Comparison of ENCODE assay signal across 8 mouse cellular contexts in the genomic region with DNA sequence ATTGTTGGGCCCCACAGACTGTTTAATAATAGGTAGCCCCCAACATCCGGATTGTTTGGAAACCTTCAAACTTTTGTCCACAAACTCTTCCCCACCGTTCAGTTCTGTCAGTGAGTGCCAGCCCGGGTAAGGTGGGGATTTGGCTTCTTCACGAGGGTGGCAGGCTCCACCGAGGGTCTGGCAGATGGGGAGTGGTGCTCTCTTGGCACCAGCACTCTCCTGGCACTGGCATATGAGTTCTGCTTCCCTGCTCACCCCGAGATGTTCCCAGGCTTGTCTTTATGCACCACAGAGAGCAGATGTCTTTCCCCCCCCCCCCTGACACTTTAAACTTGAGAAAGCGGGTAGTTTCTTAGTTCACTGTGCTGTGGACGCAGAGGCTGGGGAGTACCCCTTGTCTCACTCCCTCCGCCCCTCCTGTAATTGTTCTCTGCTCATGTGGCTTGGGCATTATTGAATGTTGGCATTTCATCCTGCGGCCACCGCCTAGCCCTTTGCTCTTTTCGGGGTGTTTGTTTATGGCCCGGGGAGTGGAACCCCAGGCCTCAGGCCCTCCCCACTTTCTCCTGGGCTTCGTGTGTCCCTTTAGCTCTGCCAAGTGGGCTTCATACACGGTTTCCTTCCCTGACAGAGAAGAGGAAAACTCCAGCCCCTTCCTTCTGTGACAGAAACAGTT. TPM values are rescaled to one million over a fixed set of nuclear protein-coding genes. Genes with fewer than 3 reads are reported as not detected.
DNase-seq lines count a peak whose midpoint lies in the region; ATAC-seq lines count a peak whose summit lies in the region.

No protein-coding gene starts in this region.

- H3K9me3 ChIP-seq in heart, embryonic 13.5 days = no peaks in the 10 kb centered on the region
- no peaks in the 10 kb centered on the region for H3K9me3 ChIP-seq in hindbrain, embryonic 13.5 days

- intact Hi-C loops in heart, postnatal 36 days (cut with DNase I) = no loop called here

- peaks cover 63% of the 10 kb centered on the region for H3K79me2 ChIP-seq in macrophage (ENCODE audit: inconsistent target)

- H3K9ac ChIP-seq in heart, embryonic 13.5 days = peak overlapping the region; percentile 100
- H3K9ac ChIP-seq in hindbrain, embryonic 13.5 days = peak overlapping the region; percentile 100

- H3K27me3 ChIP-seq in heart, embryonic 13.5 days (replicated peaks) = no peaks in the 10 kb centered on the region
- no peaks in the 10 kb centered on the region for H3K27me3 ChIP-seq in hindbrain, embryonic 13.5 days

- H3K36me3 ChIP-seq in heart, embryonic 13.5 days = peaks cover 14% of the 10 kb centered on the region
- peaks cover 8% of the 10 kb centered on the region for H3K36me3 ChIP-seq in hindbrain, embryonic 13.5 days
- H3K36me3 ChIP-seq in macrophage (ENCODE audit: inconsistent target) = 0 out of 2 replicates have a peak, but pooled peaks cover 8% of the 10 kb centered on the region

- H3K4me2 ChIP-seq in heart, embryonic 13.5 days = peak overlapping the region; percentile 95
- peak overlapping the region; percentile 83 for H3K4me2 ChIP-seq in hindbrain, embryonic 13.5 days

- H3K4me3 ChIP-seq in heart, embryonic 13.5 days = peak overlapping the region; percentile 96
- H3K4me3 ChIP-seq in hindbrain, embryonic 13.5 days = peak overlapping the region; percentile 99
- H3K4me3 ChIP-seq in macrophage (ENCODE audit: inconsistent target) = peak overlapping the region; percentile 76

- peak overlapping the region; percentile 94 for H3K27ac ChIP-seq in heart, embryonic 13.5 days (replicated peaks)
- peak overlapping the region; percentile 96 for H3K27ac ChIP-seq in hindbrain, embryonic 13.5 days
- H3K27ac ChIP-seq in macrophage = peak overlapping the region; percentile 92

- DNase-seq in heart, postnatal 36 days = no peak
- DNase-seq in cerebellum, adult 8-10 months = peak; percentile 66
- no peak for DNase-seq in urinary bladder, postnatal 25 days (ENCODE audit: low spot score)
- DNase-seq in adrenal gland, adult (ENCODE audit: inconsistent age in 2 of 2, low spot score in 1 of 2) = no peak

- 32% methylated on average over 15 of the region's 15 CpGs for WGBS in heart, embryonic 13.5 days
- WGBS in hindbrain, embryonic 13.5 days = 5% methylated on average over 15 of the region's 15 CpGs
- 39% methylated on average over 15 of the region's 15 CpGs for WGBS in macrophage (ENCODE audit: missing documents)

- ATAC-seq in heart, embryonic 13.5 days (ENCODE audit: extremely low read depth, insufficient number of reproducible peaks, low FRiP score, low TSS enrichment) = no peak
- no peak for ATAC-seq in hindbrain, embryonic 13.5 days (ENCODE audit: low FRiP score)
- no peak for ATAC-seq in inflammation-experienced regulatory T-cells, adult 6 months

- peaks cover 68% of the 10 kb centered on the region for H3K4me1 ChIP-seq in heart, embryonic 13.5 days
- peaks cover 81% of the 10 kb centered on the region for H3K4me1 ChIP-seq in hindbrain, embryonic 13.5 days (replicated peaks)

RNA-seq across cellular contexts. Expression of a gene that starts 26.0 kb away (rescaled TPM):
- polyA plus RNA-seq in heart, embryonic 13.5 days (2015; fragmentation: Nextera tagmentation; extraction: Ambion mirVana) = 0.09 TPM in 2 replicates
- total RNA-seq in heart, postnatal 36 days (2021) = under 1 TPM in 1 of 2 experiments, not detected in 1; 0.08 TPM
- 0.38 and 0.53 TPM in 2 replicates for polyA plus RNA-seq in hindbrain, embryonic 13.5 days (2015; fragmentation: Nextera tagmentation; extraction: Ambion mirVana)
- 1 to 10 TPM in 8 of 26 experiments, under 1 TPM in 16, not detected in 2; 0.29 to 4.8 (median 0.82) TPM for total RNA-seq in macrophage (2018; cell fraction: chromatin; rRNA removed)
- total RNA-seq in macrophage (2018; cell fraction: cytosol; rRNA removed) = under 1 TPM in 7 of 26 experiments, not detected in 19; 0.03 to 0.08 (median 0.06) TPM
- total RNA-seq in macrophage (2018; cell fraction: nucleus; rRNA removed) = 1 to 10 TPM in 10 of 26 experiments, under 1 TPM in 15, not detected in 1; 0.15 to 7.2 (median 0.74) TPM
- polyA plus RNA-seq in macrophage (2018) = not detected in 3 replicates
- polyA plus RNA-seq in inflammation-experienced regulatory T-cells, adult 6 months (2017; shearing (Covaris generic)) = under 1 TPM in 2 of 3 experiments, not detected in 1; 0.16 to 0.38 TPM
